Mouse (Mus musculus): ENCODE measurements around the gene Zbtb11.

Gene Zbtb11

DNA sequence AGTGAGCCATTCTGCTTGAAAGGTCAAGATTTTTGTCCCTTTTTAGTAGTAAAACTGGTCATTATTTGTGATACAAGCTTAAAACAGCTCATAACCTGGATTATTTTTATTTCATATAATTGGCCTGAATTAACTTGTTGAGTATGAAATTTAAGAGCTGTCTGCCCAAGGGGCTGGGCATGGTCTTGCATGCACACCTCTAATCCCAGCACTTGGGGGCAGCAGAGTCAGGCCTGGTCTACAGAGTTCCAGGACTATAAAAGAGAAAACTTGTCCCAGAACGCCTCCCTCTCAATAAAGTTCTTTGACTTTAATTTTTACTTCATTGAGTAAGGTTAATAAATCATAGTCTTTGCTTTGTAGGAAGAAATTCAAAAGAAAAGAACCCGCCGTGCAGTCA, 4.5 kb upstream of the Zbtb11 start:
- DNase-seq (ENCODE audit: inconsistent age in 2 of 2, low spot score in 1 of 2) = peak; percentile 45 to 66

- no peak for DNase-seq (ENCODE audit: inconsistent age in 2 of 2, low spot score in 1 of 2)
These were observed 3.3 kb upstream of the Zbtb11 start for GRCm38 (mm10) chr16:55970416-55970815.

- DNase-seq (ENCODE audit: inconsistent age in 2 of 2, low spot score in 1 of 2) = no peak
These were observed 1.7 kb upstream of the Zbtb11 start for GRCm38 (mm10) chr16:55971735-55972615.

DNA sequence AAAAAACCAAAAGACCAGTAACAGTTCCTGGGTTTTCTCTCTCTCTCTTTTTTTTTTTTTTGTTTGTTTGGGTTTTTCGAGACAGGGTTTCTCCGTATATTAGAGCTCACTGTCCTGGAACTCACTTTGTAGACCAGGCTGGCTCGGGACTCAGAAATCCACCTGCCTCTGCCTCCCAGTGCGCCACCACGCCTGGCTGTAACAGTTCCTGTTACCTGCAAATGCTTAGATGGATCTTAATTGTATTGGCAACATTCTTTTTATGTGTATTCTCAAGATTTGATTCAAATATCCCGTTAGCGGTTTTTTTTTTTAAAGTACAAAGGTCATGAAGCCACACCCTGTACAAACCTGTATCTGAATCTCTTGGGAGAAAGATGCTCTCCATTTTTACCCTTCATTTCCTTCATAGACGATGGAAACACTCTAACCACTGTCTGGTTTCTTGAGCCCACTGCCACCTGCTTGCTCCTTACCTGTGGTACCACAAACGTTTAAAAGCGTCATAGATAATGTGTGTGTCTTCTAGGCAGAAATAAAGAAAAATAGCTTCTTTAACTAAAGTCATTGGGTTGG, 969 bp upstream of the Zbtb11 start:
- DNase-seq (ENCODE audit: inconsistent age in 2 of 2, low spot score in 1 of 2) = no peak

DNA sequence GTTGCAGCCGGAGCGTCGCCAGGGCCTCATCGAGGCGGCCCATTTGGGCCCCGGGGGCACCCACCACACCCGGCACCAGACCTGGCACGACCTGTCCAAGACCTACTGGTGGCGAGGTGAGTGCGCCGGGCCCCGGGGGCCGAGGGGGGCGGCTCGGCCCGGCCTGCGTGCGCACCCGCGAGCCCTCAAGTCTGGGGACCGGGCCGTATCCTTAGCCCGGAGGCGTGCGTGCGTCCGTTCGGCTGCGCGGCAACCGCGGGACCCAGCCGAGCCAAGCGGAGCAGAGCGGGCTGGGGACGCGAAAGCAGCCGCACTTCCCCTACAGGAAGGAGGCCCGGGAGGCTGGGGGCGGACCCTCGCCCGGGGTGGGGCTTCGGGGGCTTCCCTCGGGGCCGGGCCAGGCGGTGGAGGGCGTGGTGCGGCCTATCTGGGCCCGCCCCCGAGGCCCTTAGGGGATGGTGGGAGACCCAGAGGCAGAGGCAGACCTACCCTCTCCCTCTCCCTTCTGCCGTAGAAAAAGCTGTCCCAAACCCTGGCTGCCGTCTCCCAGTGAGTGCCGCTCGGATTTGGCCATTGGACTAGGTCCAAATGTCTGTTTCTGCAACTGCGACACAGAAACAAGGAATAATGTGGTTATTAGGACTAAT, 696 bp downstream of the Zbtb11 start:
- DNase-seq (ENCODE audit: inconsistent age in 2 of 2, low spot score in 1 of 2) = peak; percentile 95 to 98

- DNase-seq (ENCODE audit: inconsistent age in 2 of 2, low spot score in 1 of 2) = peak in 1 of 2 experiments; percentile 93
These were observed 1.2 kb downstream of the Zbtb11 start for GRCm38 (mm10) chr16:55974903-55975285.

DNA sequence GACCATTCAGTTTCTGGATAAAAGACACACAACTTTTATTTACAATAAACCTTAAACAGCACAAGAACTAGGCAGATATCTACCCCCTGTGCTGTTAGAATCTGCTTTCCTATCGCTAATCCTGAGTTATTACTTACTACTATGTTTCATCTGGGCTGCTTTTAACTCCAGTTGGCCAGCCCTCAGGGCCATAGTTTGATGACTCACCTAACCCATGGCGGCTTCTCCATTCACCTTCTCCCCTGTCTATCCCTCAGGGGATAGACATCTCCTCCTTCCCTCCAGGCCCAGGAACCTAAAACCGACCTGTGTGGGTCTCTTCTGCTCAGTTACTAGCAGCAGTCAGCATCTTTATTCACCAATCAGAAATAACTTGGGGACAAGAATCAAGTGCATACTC, 12.3 kb downstream of the Zbtb11 start:
- DNase-seq (ENCODE audit: inconsistent age in 2 of 2, low spot score in 1 of 2) = peak in 1 of 2 experiments; percentile 58

DNA sequence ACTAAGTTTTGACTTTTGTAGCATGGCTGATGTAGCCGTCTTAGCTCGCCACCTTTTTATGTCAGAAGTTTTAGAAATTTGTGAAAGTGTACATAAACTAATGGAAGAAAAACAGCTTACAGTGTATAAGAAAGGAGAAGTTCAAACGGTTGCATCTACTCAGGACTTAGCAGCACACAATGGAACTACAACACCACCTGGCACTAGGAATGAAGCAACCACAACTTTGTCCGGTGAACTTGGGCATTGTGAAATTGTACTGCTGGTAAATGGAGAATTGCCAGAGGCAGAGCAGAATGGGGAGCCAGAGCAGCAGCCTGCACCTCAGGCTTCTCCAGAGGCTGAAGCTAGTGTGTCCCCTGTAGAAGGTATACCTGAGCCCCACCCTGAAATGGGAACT, 16.6 kb downstream of the Zbtb11 start:
- peak in 1 of 2 experiments; percentile 35 for DNase-seq (ENCODE audit: inconsistent age in 2 of 2, low spot score in 1 of 2)

DNA sequence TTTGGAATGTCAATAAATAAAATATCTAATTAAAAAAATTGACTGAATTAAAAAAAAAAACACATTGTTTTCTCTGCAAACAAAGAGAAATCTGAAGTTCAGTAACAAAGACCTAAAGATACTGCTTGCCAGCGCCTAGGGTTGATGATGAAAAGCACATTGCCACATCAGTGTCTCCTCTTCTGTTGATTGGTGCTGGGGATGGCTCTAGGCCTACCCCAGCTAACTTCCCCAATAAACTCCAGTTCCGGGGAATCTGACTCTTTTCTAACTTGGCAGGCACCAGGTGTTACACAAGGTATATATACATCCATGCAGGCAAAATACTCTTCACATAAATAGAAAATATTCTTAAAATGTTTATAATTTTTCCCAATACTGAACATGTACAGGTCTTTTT, 20.6 kb downstream of the Zbtb11 start:
- no peak for DNase-seq (ENCODE audit: inconsistent age in 2 of 2, low spot score in 1 of 2)

GRCm38 (mm10) chr16:56006798-56007197, 33.1 kb downstream of the Zbtb11 start:
- DNase-seq (ENCODE audit: inconsistent age in 2 of 2, low spot score in 1 of 2) = no peak

DNA sequence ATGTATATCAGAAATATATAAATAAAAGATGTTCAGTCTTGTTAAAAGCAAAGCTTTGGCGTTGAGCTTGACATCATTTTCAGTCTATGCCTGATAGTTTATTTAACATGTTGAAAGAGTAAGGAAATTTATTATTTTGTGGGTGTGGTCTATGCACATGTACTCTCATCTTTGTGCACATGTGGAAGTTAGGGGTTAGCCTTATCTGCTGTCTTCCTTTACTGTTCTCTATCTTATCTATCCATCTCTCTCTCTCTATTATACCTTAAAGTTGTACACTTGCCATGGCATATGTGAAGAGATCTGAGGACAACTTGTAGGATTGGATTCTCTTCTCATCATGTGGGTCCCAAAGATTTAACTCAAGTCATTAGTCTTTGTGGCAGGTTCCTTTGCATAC, 35.2 kb downstream of the Zbtb11 start:
- no peak for DNase-seq (ENCODE audit: inconsistent age in 2 of 2, low spot score in 1 of 2)

DNA sequence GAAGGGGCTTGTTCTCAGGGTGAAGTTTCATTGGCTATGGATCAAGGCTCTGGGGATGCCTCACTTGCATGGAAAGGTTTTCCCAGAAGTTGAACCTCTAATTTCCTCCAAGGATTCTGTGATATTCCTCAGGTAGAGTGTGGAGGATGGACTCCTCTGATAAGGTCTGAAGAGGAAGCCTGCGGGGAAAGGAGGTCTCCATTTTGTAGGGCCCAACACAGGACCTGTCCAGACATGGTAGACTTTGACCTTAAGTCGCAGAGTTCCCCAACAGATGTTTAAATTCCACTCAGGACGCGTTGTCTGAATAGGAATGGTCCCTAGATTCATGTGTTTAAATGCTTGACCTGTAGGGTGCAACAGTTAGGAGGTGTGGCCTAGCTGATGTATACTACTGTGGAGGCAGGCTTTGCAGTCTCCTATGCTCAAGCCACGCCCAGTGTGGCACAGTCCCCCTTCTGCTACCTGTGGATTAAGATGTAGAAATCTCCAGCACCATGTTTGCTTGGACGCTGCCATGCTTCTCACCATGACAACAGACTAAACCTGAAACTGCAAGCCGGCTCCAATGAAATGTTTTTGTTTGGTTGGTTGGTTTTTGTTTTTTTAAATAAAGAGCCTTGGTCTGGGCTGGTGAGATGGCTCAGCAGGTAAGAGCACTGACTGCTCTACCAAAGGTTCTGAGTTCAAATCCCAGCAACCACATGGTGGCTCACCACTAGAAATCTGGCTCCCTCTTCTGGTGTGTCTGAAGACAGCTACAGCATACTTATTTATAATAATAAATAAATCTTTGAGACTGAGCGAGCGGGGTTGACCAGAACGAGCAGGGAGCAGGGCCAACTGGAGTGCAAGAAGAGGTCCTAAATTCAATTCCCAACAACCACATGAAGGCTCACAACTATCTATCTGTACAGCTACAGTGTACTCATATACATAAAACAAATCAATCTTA, 39.4 kb downstream of the Zbtb11 start:
- DNase-seq (ENCODE audit: inconsistent age in 2 of 2, low spot score in 1 of 2) = no peak

GRCm38 (mm10) chr16:56014076-56014475, 40.4 kb downstream of the Zbtb11 start:
- no peak for DNase-seq (ENCODE audit: inconsistent age in 2 of 2, low spot score in 1 of 2)

DNA sequence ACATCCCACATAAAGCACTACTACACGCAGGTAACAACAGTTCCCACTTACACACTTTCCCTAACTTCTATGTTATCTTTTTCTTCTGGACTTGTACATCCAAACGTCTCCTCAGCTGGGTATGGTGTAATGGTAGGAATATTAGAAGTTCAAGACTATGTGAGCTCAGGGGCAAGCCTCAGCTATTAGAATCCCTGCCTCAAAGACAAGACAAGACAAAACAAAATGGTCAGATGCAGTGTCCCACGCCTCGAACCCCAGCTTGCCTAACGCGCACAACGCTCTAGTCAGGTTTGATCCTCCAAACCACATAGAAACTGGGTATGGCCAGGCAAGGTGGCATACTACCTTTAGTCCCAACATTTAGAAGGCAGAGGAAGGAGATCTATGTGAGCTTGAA, 46.0 kb downstream of the Zbtb11 start:
- no peak for DNase-seq (ENCODE audit: inconsistent age in 2 of 2, low spot score in 1 of 2)

- DNase-seq (ENCODE audit: inconsistent age in 2 of 2, low spot score in 1 of 2) = no peak
These were observed 54.4 kb downstream of the Zbtb11 start for GRCm38 (mm10) chr16:56027854-56028629.

- DNase-seq (ENCODE audit: inconsistent age in 2 of 2, low spot score in 1 of 2) = no peak
These were observed 55.3 kb downstream of the Zbtb11 start for GRCm38 (mm10) chr16:56028722-56029551.

DNA sequence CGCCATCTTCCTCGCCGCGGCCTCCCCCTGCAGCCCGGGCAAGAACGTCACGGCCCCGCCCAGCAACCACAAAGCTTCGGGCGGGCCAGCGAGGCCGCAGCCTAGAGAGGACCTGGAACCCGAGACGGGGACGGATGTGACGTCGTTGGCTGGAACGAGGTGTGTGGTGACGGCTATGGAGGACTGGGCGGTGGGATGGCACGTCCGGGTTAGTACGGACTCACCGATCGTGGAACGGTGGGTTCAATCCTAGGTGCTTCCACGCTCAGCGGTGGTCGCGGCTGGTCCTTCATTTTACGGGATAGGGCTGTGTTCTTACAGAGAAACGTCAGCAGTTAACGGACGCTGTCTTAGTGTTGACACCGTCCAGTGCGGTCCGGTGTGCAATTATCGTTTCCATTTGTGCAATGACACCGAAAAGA, 56.0 kb downstream of the Zbtb11 start, which contains the start of gene Pcnp:
Pcnp (minus strand) TSS at position 79 of the 422 bp plus-strand sequence.
- peak; percentile 98 to 99 for DNase-seq (ENCODE audit: inconsistent age in 2 of 2, low spot score in 1 of 2)

GRCm38 (mm10) chr16:56034566-56034965, 60.9 kb downstream of the Zbtb11 start:
- peak in 1 of 2 experiments; percentile 20 for DNase-seq (ENCODE audit: inconsistent age in 2 of 2, low spot score in 1 of 2)

GRCm38 (mm10) chr16:56036501-56036900, 62.8 kb downstream of the Zbtb11 start:
- DNase-seq (ENCODE audit: inconsistent age in 2 of 2, low spot score in 1 of 2) = peak in 1 of 2 experiments; percentile 24
